Mouse (Mus musculus): ENCODE measurements around the gene Adam15. TPM values are rescaled to one million over a fixed set of nuclear protein-coding genes. Genes with fewer than 3 reads are reported as not detected.

The Adam15 gene
- polyA plus RNA-seq, 1 experiment from 2014 or later: 37.0 TPM

GRCm38 (mm10) chr3:89328623-89329022, 21.2 kb downstream of the Adam15 start:
- WGBS: 10% methylated on average over 4 of the region's 4 CpGs
- Histone ChIP-seq H3K27ac (replicated peaks) (no peak overlapping the region), H3K9ac (replicated peaks) (no peak overlapping the region), H3K27me3 (peaks cover 61% of the 10 kb centered on the region), H3K36me3 (peaks cover 6% of the 10 kb centered on the region), H3K4me2 (replicated peaks) (no peak overlapping the region), H3K9me3 (no peaks in the 10 kb centered on the region), H3K4me1 (peaks cover 39% of the 10 kb centered on the region), H3K4me3 (no peak overlapping the region)
- no peak for ATAC-seq (ENCODE audit: low FRiP score, low read depth)

- no peak for ATAC-seq (ENCODE audit: low FRiP score, low read depth)
- WGBS: 58% methylated on average over 9 of the region's 9 CpGs
- H3K36me3 ChIP-seq: no peaks in the 10 kb centered on the region
- H3K4me1 ChIP-seq: peaks cover 37% of the 10 kb centered on the region
- H3K27me3 ChIP-seq: peaks cover 62% of the 10 kb centered on the region
- H3K9me3 ChIP-seq: no peaks in the 10 kb centered on the region
- H3K27ac ChIP-seq (replicated peaks): peak overlapping the region; percentile 43
- no peak overlapping the region for H3K4me3 ChIP-seq
- no peak overlapping the region for H3K9ac ChIP-seq (replicated peaks)
- H3K4me2 ChIP-seq (replicated peaks): no peak overlapping the region
Observed at GRCm38 (mm10) chr3:89327371-89327870, 22.4 kb downstream of the Adam15 start.

GRCm38 (mm10) chr3:89325882-89326281, 23.9 kb downstream of the Adam15 start:
- no peak for ATAC-seq (ENCODE audit: low FRiP score, low read depth)
- Histone ChIP-seq H3K4me1 (peaks cover 37% of the 10 kb centered on the region), H3K4me3 (no peak overlapping the region), H3K9ac (replicated peaks) (no peak overlapping the region), H3K9me3 (no peaks in the 10 kb centered on the region), H3K4me2 (replicated peaks) (no peak overlapping the region), H3K27me3 (peaks cover 71% of the 10 kb centered on the region), H3K27ac (replicated peaks) (no peak overlapping the region), H3K36me3 (no peaks in the 10 kb centered on the region)
- 90% methylated on average over 8 of the region's 8 CpGs for WGBS

GRCm38 (mm10) chr3:89322514-89323165, 27.2 kb downstream of the Adam15 start, which contains the start of gene Efna3:
Gene Efna3 (minus strand): TSS chr3:89322965.
- Histone ChIP-seq H3K9ac (replicated peaks) (peak within 1 kb of the TSS; percentile 58), H3K27ac (replicated peaks) (peak within 1 kb of the TSS; percentile 72), H3K27me3 (peaks cover 79% of the 10 kb centered on the region), H3K9me3 (no peaks in the 10 kb centered on the region), H3K4me3 (peak within 1 kb of the TSS; percentile 69), H3K36me3 (no peaks in the 10 kb centered on the region), H3K4me2 (replicated peaks) (peak within 1 kb of the TSS; percentile 93), H3K4me1 (peaks cover 45% of the 10 kb centered on the region)
- under 1% methylated on average over 43 of the region's 53 CpGs for WGBS
- ATAC-seq (ENCODE audit: low FRiP score, low read depth): peak; percentile 20; the same call in 1 of the 2 replicates

- no peaks in the 10 kb centered on the region for H3K9me3 ChIP-seq
- peak overlapping the region; percentile 93 for H3K4me2 ChIP-seq (replicated peaks)
- peaks cover 50% of the 10 kb centered on the region for H3K4me1 ChIP-seq
- WGBS: 2% methylated on average over 14 of the region's 14 CpGs
- no peaks in the 10 kb centered on the region for H3K36me3 ChIP-seq
- peaks cover 79% of the 10 kb centered on the region for H3K27me3 ChIP-seq
- H3K9ac ChIP-seq (replicated peaks): peak overlapping the region; percentile 58
- ATAC-seq (ENCODE audit: low FRiP score, low read depth): no peak
- peak overlapping the region; percentile 72 for H3K27ac ChIP-seq (replicated peaks)
- H3K4me3 ChIP-seq: peak overlapping the region; percentile 69
Observed at GRCm38 (mm10) chr3:89322131-89322500, 27.7 kb downstream of the Adam15 start.

GRCm38 (mm10) chr3:89321183-89322130, 28.3 kb downstream of the Adam15 start:
- peaks cover 83% of the 10 kb centered on the region for H3K27me3 ChIP-seq
- peak overlapping the region; percentile 93 for H3K4me2 ChIP-seq (replicated peaks)
- H3K9ac ChIP-seq (replicated peaks): peak overlapping the region; percentile 58
- H3K36me3 ChIP-seq: no peaks in the 10 kb centered on the region
- H3K9me3 ChIP-seq: no peaks in the 10 kb centered on the region
- peak; percentile 31 for ATAC-seq (ENCODE audit: low FRiP score, low read depth)
- peak overlapping the region; percentile 69 for H3K4me3 ChIP-seq
- peak overlapping the region; percentile 72 for H3K27ac ChIP-seq (replicated peaks)
- H3K4me1 ChIP-seq: peaks cover 54% of the 10 kb centered on the region
- WGBS: under 1% methylated on average over 62 of the region's 66 CpGs

- peaks cover 62% of the 10 kb centered on the region for H3K4me1 ChIP-seq
- under 1% methylated on average over 39 of the region's 41 CpGs for WGBS
- no peak for ATAC-seq (ENCODE audit: low FRiP score, low read depth)
- peak overlapping the region; percentile 72 for H3K27ac ChIP-seq (replicated peaks)
- no peaks in the 10 kb centered on the region for H3K9me3 ChIP-seq
- peak overlapping the region; percentile 93 for H3K4me2 ChIP-seq (replicated peaks)
- peak overlapping the region; percentile 58 for H3K9ac ChIP-seq (replicated peaks)
- peak overlapping the region; percentile 69 for H3K4me3 ChIP-seq
- peaks cover 84% of the 10 kb centered on the region for H3K27me3 ChIP-seq
- no peaks in the 10 kb centered on the region for H3K36me3 ChIP-seq
Observed at GRCm38 (mm10) chr3:89320581-89321182, 29.1 kb downstream of the Adam15 start.

GRCm38 (mm10) chr3:89319591-89320350, 30.0 kb downstream of the Adam15 start:
- Histone ChIP-seq H3K9ac (replicated peaks) (peak overlapping the region; percentile 43), H3K27ac (replicated peaks) (peak overlapping the region; percentile 72; the same call in 1 of the 2 replicates), H3K4me2 (replicated peaks) (peak overlapping the region; percentile 93), H3K36me3 (no peaks in the 10 kb centered on the region), H3K4me3 (peak overlapping the region; percentile 69), H3K27me3 (peaks cover 93% of the 10 kb centered on the region), H3K4me1 (peaks cover 71% of the 10 kb centered on the region), H3K9me3 (no peaks in the 10 kb centered on the region)
- no peak for ATAC-seq (ENCODE audit: low FRiP score, low read depth)
- 3% methylated on average over 58 of the region's 58 CpGs for WGBS

GRCm38 (mm10) chr3:89318971-89319590, 30.7 kb downstream of the Adam15 start:
- H3K9me3 ChIP-seq: no peaks in the 10 kb centered on the region
- peak overlapping the region; percentile 43 for H3K9ac ChIP-seq (replicated peaks)
- H3K36me3 ChIP-seq: no peaks in the 10 kb centered on the region
- 7% methylated on average over 21 of the region's 21 CpGs for WGBS
- no peak for ATAC-seq (ENCODE audit: low FRiP score, low read depth)
- peak overlapping the region; percentile 69 for H3K4me3 ChIP-seq
- H3K27me3 ChIP-seq: peaks cover 95% of the 10 kb centered on the region
- no peak overlapping the region; the same call in 1 of the 2 replicates for H3K27ac ChIP-seq (replicated peaks)
- peak overlapping the region; percentile 93 for H3K4me2 ChIP-seq (replicated peaks)
- H3K4me1 ChIP-seq: peaks cover 72% of the 10 kb centered on the region

- H3K9ac ChIP-seq (replicated peaks): no peak overlapping the region
- no peak overlapping the region for H3K27ac ChIP-seq (replicated peaks)
- 72% methylated on average over 8 of the region's 8 CpGs for WGBS
- no peak for ATAC-seq (ENCODE audit: low FRiP score, low read depth)
- H3K9me3 ChIP-seq: no peaks in the 10 kb centered on the region
- no peaks in the 10 kb centered on the region for H3K36me3 ChIP-seq
- no peak overlapping the region for H3K4me2 ChIP-seq (replicated peaks)
- peaks cover 88% of the 10 kb centered on the region for H3K27me3 ChIP-seq
- peaks cover 72% of the 10 kb centered on the region for H3K4me1 ChIP-seq
- H3K4me3 ChIP-seq: no peak overlapping the region
Observed at GRCm38 (mm10) chr3:89318316-89318715, 31.5 kb downstream of the Adam15 start.

- Histone ChIP-seq H3K9ac (replicated peaks) (no peak overlapping the region), H3K4me2 (replicated peaks) (peak overlapping the region; percentile 25), H3K4me3 (no peak overlapping the region), H3K36me3 (no peaks in the 10 kb centered on the region), H3K9me3 (no peaks in the 10 kb centered on the region), H3K27ac (replicated peaks) (no peak overlapping the region), H3K27me3 (peaks cover 77% of the 10 kb centered on the region), H3K4me1 (peaks cover 63% of the 10 kb centered on the region)
- WGBS: 57% methylated on average over 6 of the region's 6 CpGs
- no peak for ATAC-seq (ENCODE audit: low FRiP score, low read depth)
Observed at GRCm38 (mm10) chr3:89317246-89317645, 32.5 kb downstream of the Adam15 start.

Data from midbrain, embryonic 12.5 days (tissue).